Mouse (Mus musculus) heart, embryonic 15.5 days (tissue): Measurements from ENCODE around the gene Mrpl17. TPM values are rescaled to one million over a fixed set of nuclear protein-coding genes. Genes with fewer than 3 reads are reported as not detected.

Experiments
- ATAC-seq: fragments of 200-750 bp; cut with Nextera tagmentation; replicated peaks from 2 replicates; pipeline ENCODE4 v1.8.0; 2017; ENCODE audit warnings: low read depth, moderate TSS enrichment; ENCODE audit not compliant: insufficient number of reproducible peaks, insufficient read depth, low FRiP score
- H3K27ac ChIP-seq: fragments of 300-500 bp; sonication (generic); 2 replicates; pipeline ENCODE4 v1.5.1; 2015; ENCODE audit warnings: mild to moderate bottlenecking, inconsistent platforms
- H3K27me3 ChIP-seq: fragments of 300-500 bp; sonication (generic); 2 replicates; pipeline ENCODE4 v1.6.1; 2015; ENCODE audit warnings: inconsistent platforms
- H3K36me3 ChIP-seq: fragments of 300-500 bp; sonication (generic); 2 replicates; pipeline ENCODE4 v1.6.1; 2015; ENCODE audit warnings: mild to moderate bottlenecking, inconsistent platforms
- H3K4me1 ChIP-seq: fragments of 300-500 bp; sonication (generic); replicated peaks from 2 replicates; pipeline ENCODE4 v1.6.1; 2015; ENCODE audit warnings: inconsistent platforms
- H3K4me2 ChIP-seq: fragments of 300-500 bp; sonication (generic); 2 replicates; pipeline ENCODE4 v1.6.1; 2015; ENCODE audit warnings: inconsistent platforms, mild to moderate bottlenecking, moderate library complexity
- H3K4me3 ChIP-seq: fragments of 300-500 bp; sonication (generic); 2 replicates; pipeline ENCODE4 v1.5.1; 2015; ENCODE audit warnings: mild to moderate bottlenecking, inconsistent platforms
- H3K9ac ChIP-seq: fragments of 300-500 bp; sonication (generic); 2 replicates; pipeline ENCODE4 v1.6.1; 2015; ENCODE audit warnings: mild to moderate bottlenecking, inconsistent platforms
- H3K9me3 ChIP-seq: fragments of 300-500 bp; sonication (generic); replicated peaks from 2 replicates; pipeline ENCODE4 v1.6.1; 2016; ENCODE audit warnings: inconsistent platforms
- WGBS: fragments of 180-500 bp; shearing (Covaris S2); methylation state at CpG from one replicate; pipeline ENCODE4 v1.1.7; 2015; ENCODE audit warnings: mixed read lengths; 5-methylcytosine and 5-hydroxymethylcytosine counted together
- polyA plus RNA-seq: library from polyadenylated mRNA; unstranded; fragments of >200 nt; fragmentation: Nextera tagmentation; extraction: Ambion mirVana; gene quantifications from 2 replicates; pipeline ENCODE4 v1.2.1, GENCODE M21; 2015

The Mrpl17 gene
- polyA plus RNA-seq, 1 experiment from 2014 or later, result 180 TPM

- H3K4me3 ChIP-seq, result no peak overlapping the region
- no peak overlapping the region for H3K27ac ChIP-seq
- H3K9ac ChIP-seq, result no peak overlapping the region
- no peak overlapping the region for H3K4me2 ChIP-seq
- no peak for ATAC-seq
- peaks cover 17% of the 10 kb centered on the region for H3K36me3 ChIP-seq
- no peaks in the 10 kb centered on the region for H3K9me3 ChIP-seq
- 54% methylated on average over 2 of the region's 2 CpGs for WGBS
- H3K27me3 ChIP-seq, result no peaks in the 10 kb centered on the region
- peaks cover 10% of the 10 kb centered on the region for H3K4me1 ChIP-seq
Observed at GRCm38 (mm10) chr7:105806716-105807115, 4.2 kb downstream of the Mrpl17 start.

DNA sequence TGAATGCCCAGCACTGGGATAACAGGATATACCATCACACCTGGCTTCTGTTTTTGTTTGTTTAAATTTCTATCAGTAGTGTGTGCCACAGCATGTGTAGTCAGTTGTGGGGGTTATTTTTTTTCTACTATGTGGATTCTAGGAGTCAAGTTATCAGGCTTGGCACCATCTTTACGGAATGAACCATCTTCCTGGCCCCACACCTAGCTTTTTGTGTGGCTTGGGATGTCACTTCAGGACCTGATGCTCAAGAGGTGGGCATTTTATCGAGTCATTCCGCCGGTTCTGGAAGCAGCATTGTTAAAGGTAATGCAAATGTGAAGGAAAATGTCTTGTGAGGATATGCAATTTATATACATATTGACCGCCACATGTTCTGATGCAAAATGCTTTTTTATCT is 4.8 kb downstream of the Mrpl17 start:
- Histone ChIP-seq H3K27me3 (no peaks in the 10 kb centered on the region), H3K4me1 (peaks cover 10% of the 10 kb centered on the region), H3K27ac (no peak overlapping the region), H3K9ac (no peak overlapping the region), H3K9me3 (no peaks in the 10 kb centered on the region), H3K4me2 (no peak overlapping the region), H3K36me3 (peaks cover 17% of the 10 kb centered on the region), H3K4me3 (no peak overlapping the region)
- WGBS, result 81% methylated on average over 5 of the region's 5 CpGs
- no peak for ATAC-seq

GRCm38 (mm10) chr7:105803428-105803827 is 7.5 kb downstream of the Mrpl17 start:
- H3K4me1 ChIP-seq, result no peaks in the 10 kb centered on the region
- H3K36me3 ChIP-seq, result peaks cover 5% of the 10 kb centered on the region; the same call in 1 of the 2 replicates
- H3K9ac ChIP-seq, result no peak overlapping the region
- no peak overlapping the region for H3K4me2 ChIP-seq
- no peak overlapping the region for H3K4me3 ChIP-seq
- no peaks in the 10 kb centered on the region for H3K27me3 ChIP-seq
- no peak for ATAC-seq
- H3K9me3 ChIP-seq, result no peaks in the 10 kb centered on the region
- H3K27ac ChIP-seq, result no peak overlapping the region

GRCm38 (mm10) chr7:105802771-105803170 is 8.1 kb downstream of the Mrpl17 start:
- ATAC-seq, result no peak
- H3K4me1 ChIP-seq, result no peaks in the 10 kb centered on the region
- no peak overlapping the region for H3K4me2 ChIP-seq
- H3K36me3 ChIP-seq, result peaks cover under 1% of the 10 kb centered on the region; the same call in 1 of the 2 replicates
- H3K9me3 ChIP-seq, result no peaks in the 10 kb centered on the region
- no peak overlapping the region for H3K4me3 ChIP-seq
- WGBS, result 33% methylated on average over 1 of the region's 1 CpGs
- H3K27me3 ChIP-seq, result no peaks in the 10 kb centered on the region
- H3K9ac ChIP-seq, result no peak overlapping the region
- H3K27ac ChIP-seq, result peak overlapping the region; percentile 27

DNA sequence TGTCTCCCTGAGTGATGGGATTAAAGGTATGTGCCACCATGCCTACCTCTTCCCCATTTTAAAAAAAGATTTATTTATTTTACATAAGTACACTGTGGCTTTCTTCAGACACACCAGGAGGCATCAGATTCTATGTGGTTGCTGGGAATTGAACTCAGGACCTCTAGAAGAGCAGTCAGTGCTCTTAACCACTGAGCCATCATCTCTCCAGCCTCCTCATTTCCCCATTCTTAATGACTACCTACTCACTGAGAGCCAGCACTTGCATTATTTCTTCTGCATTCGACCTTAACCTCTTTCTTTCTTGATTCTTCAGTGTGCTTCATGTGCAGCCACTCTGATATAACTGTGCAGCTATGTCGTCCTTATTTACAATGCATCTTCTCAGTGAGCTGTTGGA is 8.6 kb downstream of the Mrpl17 start:
- H3K27me3 ChIP-seq, result no peaks in the 10 kb centered on the region
- WGBS, result 35% methylated on average over 2 of the region's 2 CpGs
- H3K4me1 ChIP-seq, result no peaks in the 10 kb centered on the region
- H3K9me3 ChIP-seq, result no peaks in the 10 kb centered on the region
- no peak overlapping the region for H3K4me2 ChIP-seq
- H3K36me3 ChIP-seq, result no peaks in the 10 kb centered on the region
- no peak for ATAC-seq
- H3K4me3 ChIP-seq, result no peak overlapping the region
- H3K27ac ChIP-seq, result peak overlapping the region; percentile 12; the same call in 1 of the 2 replicates
- H3K9ac ChIP-seq, result no peak overlapping the region

DNA sequence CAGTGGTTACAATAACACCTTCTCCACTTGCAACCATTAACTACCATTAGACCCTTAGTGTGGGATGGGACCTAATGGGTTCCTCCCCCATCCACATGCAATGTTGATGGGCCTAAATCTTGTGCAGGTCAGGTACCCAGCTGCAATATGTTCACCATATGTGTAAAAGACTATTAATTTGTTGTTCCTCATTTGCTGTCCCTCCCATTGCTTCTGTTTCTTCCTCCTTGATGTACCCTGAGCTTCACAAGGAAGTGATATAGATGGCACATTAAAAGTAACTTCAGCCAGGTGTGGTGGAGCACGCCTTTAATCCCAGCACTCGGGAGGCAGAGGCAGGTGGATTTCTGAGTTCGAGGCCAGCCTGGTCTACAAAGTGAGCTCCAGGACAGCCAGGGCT is 13.9 kb downstream of the Mrpl17 start:
- H3K4me1 ChIP-seq, result no peaks in the 10 kb centered on the region
- no peaks in the 10 kb centered on the region for H3K9me3 ChIP-seq
- H3K9ac ChIP-seq, result no peak overlapping the region
- H3K4me2 ChIP-seq, result no peak overlapping the region
- WGBS, result 80% methylated on average over 3 of the region's 3 CpGs
- H3K27ac ChIP-seq, result no peak overlapping the region
- H3K36me3 ChIP-seq, result no peaks in the 10 kb centered on the region
- no peak overlapping the region for H3K4me3 ChIP-seq
- ATAC-seq, result no peak
- H3K27me3 ChIP-seq, result no peaks in the 10 kb centered on the region

DNA sequence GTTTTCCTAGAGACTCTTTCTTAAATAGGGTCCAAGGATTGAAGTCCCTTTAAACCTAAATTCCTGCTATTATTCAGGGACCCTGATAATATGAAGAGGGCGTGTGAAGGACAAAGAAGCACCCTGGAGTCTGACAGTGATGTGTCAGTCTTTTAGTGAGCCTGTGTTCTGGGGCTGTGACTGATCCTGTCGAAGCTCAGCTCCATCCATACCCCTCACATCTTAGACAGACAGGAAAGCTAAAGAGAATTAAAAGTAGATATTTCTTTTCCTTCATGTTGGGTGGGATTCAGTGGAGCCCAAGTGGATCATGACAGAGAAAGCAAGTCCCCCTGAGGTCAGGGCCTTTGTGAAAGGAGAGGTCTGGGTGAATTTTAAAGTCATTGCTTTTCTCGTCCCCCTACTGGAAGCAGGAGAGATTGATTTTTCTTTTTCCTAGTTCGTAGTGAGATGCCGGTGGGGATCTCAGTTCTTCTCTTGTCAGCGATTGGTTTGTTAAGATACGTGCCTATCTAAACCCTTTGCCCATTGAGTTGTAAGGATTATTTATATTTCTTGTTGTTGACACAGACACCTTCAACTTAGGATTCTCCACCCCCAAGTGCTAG is 15.0 kb downstream of the Mrpl17 start:
- Histone ChIP-seq H3K27me3 (no peaks in the 10 kb centered on the region), H3K9ac (no peak overlapping the region), H3K9me3 (no peaks in the 10 kb centered on the region), H3K36me3 (no peaks in the 10 kb centered on the region), H3K4me1 (no peaks in the 10 kb centered on the region), H3K4me3 (no peak overlapping the region), H3K4me2 (no peak overlapping the region), H3K27ac (no peak overlapping the region)
- 24% methylated on average over 7 of the region's 7 CpGs for WGBS
- no peak for ATAC-seq

- Histone ChIP-seq H3K27ac (peak overlapping the region; percentile 26), H3K9ac (no peak overlapping the region), H3K4me1 (no peaks in the 10 kb centered on the region), H3K4me3 (no peak overlapping the region), H3K9me3 (no peaks in the 10 kb centered on the region), H3K27me3 (no peaks in the 10 kb centered on the region; the same call in 1 of the 2 replicates), H3K36me3 (no peaks in the 10 kb centered on the region), H3K4me2 (no peak overlapping the region)
- no peak for ATAC-seq
- 65% methylated on average over 7 of the region's 7 CpGs for WGBS
Observed at GRCm38 (mm10) chr7:105793701-105794100, 17.2 kb downstream of the Mrpl17 start.

- WGBS, result 75% methylated on average over 1 of the region's 1 CpGs
Observed at GRCm38 (mm10) chr7:105791147-105791546, 19.8 kb downstream of the Mrpl17 start.

GRCm38 (mm10) chr7:105787285-105788140 is 23.4 kb downstream of the Mrpl17 start, which contains the start of gene Dchs1:
Gene Dchs1 (minus strand): TSS chr7:105787654.
- H3K4me1 ChIP-seq, result peaks cover 23% of the 10 kb centered on the region
- peak within 1 kb of the TSS; percentile 77 for H3K4me3 ChIP-seq
- ATAC-seq, result peak; percentile 57
- peak within 1 kb of the TSS; percentile 81 for H3K9ac ChIP-seq
- peaks cover 3% of the 10 kb centered on the region; the same call in 1 of the 2 replicates for H3K27me3 ChIP-seq
- no peaks in the 10 kb centered on the region for H3K9me3 ChIP-seq
- peak within 1 kb of the TSS; percentile 83 for H3K27ac ChIP-seq
- peak within 1 kb of the TSS; percentile 87 for H3K4me2 ChIP-seq
- no peaks in the 10 kb centered on the region for H3K36me3 ChIP-seq
- under 1% methylated on average over 72 of the region's 97 CpGs for WGBS

More at GRCm38 (mm10) chr7:105791147-105791546, 19.8 kb downstream of the Mrpl17 start:
- H3K9me3 ChIP-seq, result no peaks in the 10 kb centered on the region
- H3K4me1 ChIP-seq, result peaks cover 7% of the 10 kb centered on the region
- no peak overlapping the region for H3K4me2 ChIP-seq
- no peak overlapping the region for H3K27ac ChIP-seq
- peaks cover 3% of the 10 kb centered on the region; the same call in 1 of the 2 replicates for H3K27me3 ChIP-seq
- ATAC-seq, result no peak
- no peaks in the 10 kb centered on the region for H3K36me3 ChIP-seq
- no peak overlapping the region for H3K4me3 ChIP-seq
- no peak overlapping the region for H3K9ac ChIP-seq

DNA sequence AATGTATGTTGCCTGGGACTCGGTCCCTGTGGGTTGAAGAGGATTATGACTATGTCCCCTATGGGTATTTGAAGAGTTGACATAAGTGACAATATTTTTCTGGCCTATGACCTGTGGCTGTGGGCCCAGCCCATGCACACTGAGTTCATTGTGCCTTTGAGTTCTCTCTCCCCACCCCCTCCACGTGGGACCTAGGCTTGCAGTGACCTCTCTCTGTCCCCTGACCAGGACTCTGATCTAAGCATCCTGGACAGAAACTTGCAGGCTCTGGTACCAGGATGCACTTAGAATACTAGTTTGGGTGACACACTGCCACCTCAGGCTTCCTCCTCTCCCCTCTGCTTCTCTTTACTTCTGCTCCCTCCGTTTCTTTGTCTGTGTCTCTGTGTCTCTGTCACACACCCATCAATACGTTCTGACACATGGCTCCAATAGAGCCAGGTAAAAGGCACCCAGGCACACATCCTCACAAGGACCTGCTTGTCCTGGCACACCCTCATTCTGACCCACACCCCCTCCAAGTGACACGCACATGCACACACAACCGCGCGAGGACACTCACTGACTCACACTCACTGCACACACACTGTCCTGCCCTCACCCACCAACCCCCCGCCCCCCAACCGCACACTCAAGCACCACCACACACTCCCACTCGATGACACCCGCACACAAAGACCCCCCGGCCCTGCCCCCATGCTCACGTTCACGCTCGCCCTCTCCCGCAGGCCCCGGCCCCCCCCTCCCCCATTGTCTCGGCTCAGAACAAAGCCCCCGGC is 24.2 kb downstream of the Mrpl17 start:
- peaks cover 23% of the 10 kb centered on the region for H3K4me1 ChIP-seq
- peak overlapping the region; percentile 83 for H3K27ac ChIP-seq
- H3K27me3 ChIP-seq, result peaks cover 3% of the 10 kb centered on the region; the same call in 1 of the 2 replicates
- H3K9ac ChIP-seq, result peak overlapping the region; percentile 81
- peak overlapping the region; percentile 77 for H3K4me3 ChIP-seq
- no peaks in the 10 kb centered on the region for H3K36me3 ChIP-seq
- H3K4me2 ChIP-seq, result peak overlapping the region; percentile 87
- WGBS, result 12% methylated on average over 20 of the region's 20 CpGs
- ATAC-seq, result peak; percentile 28; the same call in 1 of the 2 replicates
- no peaks in the 10 kb centered on the region for H3K9me3 ChIP-seq
